Mouse (Mus musculus): ENCODE measurements around the gene Zbtb48. TPM values are rescaled to one million over a fixed set of nuclear protein-coding genes. Genes with fewer than 3 reads are reported as not detected.
A peak's percentile ranks its signal among the peaks of the same experiment; 100 is the strongest.

The Zbtb48 gene
- polyA plus RNA-seq, 1 experiment from 2014 or later: 11.6 TPM

GRCm38 (mm10) chr4:152010091-152010706, 17.3 kb downstream of the Zbtb48 start:
- WGBS: under 1% methylated on average over 10 of the region's 10 CpGs
- peak overlapping the region; percentile 99 for H3K4me2 ChIP-seq
- H3K4me1 ChIP-seq: peaks cover 62% of the 10 kb centered on the region
- H3K4me3 ChIP-seq: peak overlapping the region; percentile 87
- peak; percentile 6; the same call in 1 of the 2 replicates for ATAC-seq (ENCODE audit: extremely low read depth, insufficient number of reproducible peaks, low FRiP score, low TSS enrichment)
- peak overlapping the region; percentile 95 for H3K27ac ChIP-seq (replicated peaks)
- H3K27me3 ChIP-seq (replicated peaks): no peaks in the 10 kb centered on the region
- H3K9me3 ChIP-seq: no peaks in the 10 kb centered on the region
- peak overlapping the region; percentile 94 for H3K9ac ChIP-seq
- peaks cover 39% of the 10 kb centered on the region for H3K36me3 ChIP-seq

- H3K36me3 ChIP-seq: peaks cover 31% of the 10 kb centered on the region
- H3K27me3 ChIP-seq (replicated peaks): no peaks in the 10 kb centered on the region
- peak overlapping the region; percentile 94 for H3K9ac ChIP-seq
- WGBS: under 1% methylated on average over 111 of the region's 115 CpGs
- H3K4me2 ChIP-seq: peak overlapping the region; percentile 99
- ATAC-seq (ENCODE audit: extremely low read depth, insufficient number of reproducible peaks, low FRiP score, low TSS enrichment): peak; percentile 45
- peaks cover 62% of the 10 kb centered on the region for H3K4me1 ChIP-seq
- no peaks in the 10 kb centered on the region for H3K9me3 ChIP-seq
- peak overlapping the region; percentile 87 for H3K4me3 ChIP-seq
- peak overlapping the region; percentile 95 for H3K27ac ChIP-seq (replicated peaks)
Observed at GRCm38 (mm10) chr4:152009076-152010051, 18.1 kb downstream of the Zbtb48 start.

- H3K4me3 ChIP-seq: peak within 1 kb of the TSS; percentile 87
- peak within 1 kb of the TSS; percentile 99 for H3K4me2 ChIP-seq
- peak within 1 kb of the TSS; percentile 94 for H3K9ac ChIP-seq
- no peaks in the 10 kb centered on the region for H3K9me3 ChIP-seq
- ATAC-seq (ENCODE audit: extremely low read depth, insufficient number of reproducible peaks, low FRiP score, low TSS enrichment): peak; percentile 81
- no peaks in the 10 kb centered on the region for H3K27me3 ChIP-seq (replicated peaks)
- H3K27ac ChIP-seq (replicated peaks): peak within 1 kb of the TSS; percentile 95
- under 1% methylated on average over 45 of the region's 45 CpGs for WGBS
- H3K4me1 ChIP-seq: peaks cover 57% of the 10 kb centered on the region
- H3K36me3 ChIP-seq: peaks cover 24% of the 10 kb centered on the region
Observed at GRCm38 (mm10) chr4:152008622-152009075, 18.8 kb downstream of the Zbtb48 start, which contains the start of gene Klhl21. Gene Klhl21 (plus strand): TSS chr4:152008803.

GRCm38 (mm10) chr4:152008148-152008500, 19.3 kb downstream of the Zbtb48 start:
- 1% methylated on average over 14 of the region's 14 CpGs for WGBS
- Histone ChIP-seq H3K27me3 (replicated peaks) (no peaks in the 10 kb centered on the region), H3K27ac (replicated peaks) (peak overlapping the region; percentile 95), H3K9me3 (no peaks in the 10 kb centered on the region), H3K4me1 (peaks cover 51% of the 10 kb centered on the region), H3K4me3 (peak overlapping the region; percentile 87), H3K4me2 (peak overlapping the region; percentile 99), H3K9ac (peak overlapping the region; percentile 94), H3K36me3 (peaks cover 18% of the 10 kb centered on the region)
- ATAC-seq (ENCODE audit: extremely low read depth, insufficient number of reproducible peaks, low FRiP score, low TSS enrichment): no peak

GRCm38 (mm10) chr4:152007481-152008147, 19.9 kb downstream of the Zbtb48 start:
- H3K9ac ChIP-seq: peak overlapping the region; percentile 94
- H3K4me1 ChIP-seq: peaks cover 46% of the 10 kb centered on the region
- peaks cover 13% of the 10 kb centered on the region for H3K36me3 ChIP-seq
- H3K4me3 ChIP-seq: peak overlapping the region; percentile 87
- ATAC-seq (ENCODE audit: extremely low read depth, insufficient number of reproducible peaks, low FRiP score, low TSS enrichment): no peak
- H3K4me2 ChIP-seq: peak overlapping the region; percentile 99
- H3K27ac ChIP-seq (replicated peaks): peak overlapping the region; percentile 95
- no peaks in the 10 kb centered on the region for H3K9me3 ChIP-seq
- WGBS: 8% methylated on average over 8 of the region's 8 CpGs
- no peaks in the 10 kb centered on the region for H3K27me3 ChIP-seq (replicated peaks)

GRCm38 (mm10) chr4:152006812-152007211, 20.7 kb downstream of the Zbtb48 start:
- no peak for ATAC-seq (ENCODE audit: extremely low read depth, insufficient number of reproducible peaks, low FRiP score, low TSS enrichment)
- Histone ChIP-seq H3K9me3 (no peaks in the 10 kb centered on the region), H3K4me1 (peaks cover 38% of the 10 kb centered on the region), H3K4me2 (peak overlapping the region; percentile 99), H3K27me3 (replicated peaks) (no peaks in the 10 kb centered on the region), H3K36me3 (peaks cover 6% of the 10 kb centered on the region; the same call in 1 of the 2 replicates), H3K9ac (peak overlapping the region; percentile 94), H3K27ac (replicated peaks) (peak overlapping the region; percentile 95), H3K4me3 (no peak overlapping the region)
- WGBS: 39% methylated on average over 3 of the region's 3 CpGs

GRCm38 (mm10) chr4:152006137-152006536, 21.3 kb downstream of the Zbtb48 start:
- peaks cover 31% of the 10 kb centered on the region for H3K4me1 ChIP-seq
- ATAC-seq (ENCODE audit: extremely low read depth, insufficient number of reproducible peaks, low FRiP score, low TSS enrichment): no peak
- H3K4me3 ChIP-seq: no peak overlapping the region
- WGBS: 71% methylated on average over 6 of the region's 6 CpGs
- H3K9ac ChIP-seq: no peak overlapping the region
- H3K4me2 ChIP-seq: no peak overlapping the region
- no peaks in the 10 kb centered on the region for H3K36me3 ChIP-seq
- no peaks in the 10 kb centered on the region for H3K27me3 ChIP-seq (replicated peaks)
- no peaks in the 10 kb centered on the region for H3K9me3 ChIP-seq
- H3K27ac ChIP-seq (replicated peaks): 0 out of 2 replicates have a peak overlapping the region, but pooled peaks have one; percentile 95

GRCm38 (mm10) chr4:152002063-152002462, 25.4 kb downstream of the Zbtb48 start:
- H3K27me3 ChIP-seq (replicated peaks): no peaks in the 10 kb centered on the region
- no peak overlapping the region for H3K9ac ChIP-seq
- WGBS: 80% methylated on average over 3 of the region's 3 CpGs
- no peak overlapping the region for H3K4me2 ChIP-seq
- peaks cover 19% of the 10 kb centered on the region for H3K4me1 ChIP-seq
- H3K27ac ChIP-seq (replicated peaks): no peak overlapping the region
- H3K4me3 ChIP-seq: no peak overlapping the region
- no peaks in the 10 kb centered on the region for H3K36me3 ChIP-seq
- no peak for ATAC-seq (ENCODE audit: extremely low read depth, insufficient number of reproducible peaks, low FRiP score, low TSS enrichment)
- no peaks in the 10 kb centered on the region for H3K9me3 ChIP-seq

- Histone ChIP-seq H3K4me1 (peaks cover 13% of the 10 kb centered on the region), H3K27me3 (replicated peaks) (no peaks in the 10 kb centered on the region), H3K4me3 (no peak overlapping the region), H3K27ac (replicated peaks) (no peak overlapping the region), H3K4me2 (no peak overlapping the region), H3K36me3 (no peaks in the 10 kb centered on the region), H3K9me3 (no peaks in the 10 kb centered on the region), H3K9ac (no peak overlapping the region)
- ATAC-seq (ENCODE audit: extremely low read depth, insufficient number of reproducible peaks, low FRiP score, low TSS enrichment): no peak
- WGBS: 69% methylated on average over 4 of the region's 4 CpGs
Observed at GRCm38 (mm10) chr4:152001335-152001734, 26.1 kb downstream of the Zbtb48 start.

- Histone ChIP-seq H3K9ac (no peak overlapping the region), H3K4me2 (no peak overlapping the region), H3K27ac (replicated peaks) (no peak overlapping the region), H3K9me3 (no peaks in the 10 kb centered on the region), H3K36me3 (no peaks in the 10 kb centered on the region), H3K27me3 (replicated peaks) (no peaks in the 10 kb centered on the region), H3K4me3 (no peak overlapping the region), H3K4me1 (peaks cover 11% of the 10 kb centered on the region)
- WGBS: 37% methylated on average over 4 of the region's 4 CpGs
- no peak for ATAC-seq (ENCODE audit: extremely low read depth, insufficient number of reproducible peaks, low FRiP score, low TSS enrichment)
Observed at GRCm38 (mm10) chr4:152000906-152001305, 26.6 kb downstream of the Zbtb48 start.

- 65% methylated on average over 3 of the region's 3 CpGs for WGBS
- no peak overlapping the region for H3K9ac ChIP-seq
- no peaks in the 10 kb centered on the region for H3K27me3 ChIP-seq (replicated peaks)
- peaks cover 14% of the 10 kb centered on the region for H3K4me1 ChIP-seq
- H3K36me3 ChIP-seq: no peaks in the 10 kb centered on the region
- H3K9me3 ChIP-seq: no peaks in the 10 kb centered on the region
- H3K4me2 ChIP-seq: no peak overlapping the region
- no peak overlapping the region for H3K27ac ChIP-seq (replicated peaks)
- no peak for ATAC-seq (ENCODE audit: extremely low read depth, insufficient number of reproducible peaks, low FRiP score, low TSS enrichment)
- H3K4me3 ChIP-seq: no peak overlapping the region
Observed at GRCm38 (mm10) chr4:151999481-151999880, 28.0 kb downstream of the Zbtb48 start.

Data from heart, embryonic 13.5 days (tissue).